Mouse (Mus musculus) brain, embryonic 14.5 days (tissue): ENCODE measurements at regions not wholly inside any gene's neighbourhood (a gene's known extent, or its start where the extent isn't known, plus 50 kb on each side); places are given as distances from the start of the nearest gene placed in this dataset.

Experiments used
- DNase-seq: peaks from one replicate; pipeline ENCODE4 v3.0.0-alpha.2; 2011; ENCODE audit warnings: low read depth
- CTCF ChIP-seq: fragments of 200-500 bp; IDR thresholded peaks from 2 replicates; pipeline ENCODE4 v1.5.1; 2012; ENCODE audit warnings: inconsistent platforms, mild to moderate bottlenecking, moderate library complexity, borderline replicate concordance; ENCODE audit not compliant: insufficient read depth, insufficient read length; ENCODE audit errors: extremely low read depth
- POLR2A ChIP-seq: fragments of 200-500 bp; IDR thresholded peaks from 2 replicates; pipeline ENCODE4 v1.6.1; 2012; ENCODE audit warnings: mild to moderate bottlenecking, inconsistent platforms, borderline replicate concordance; ENCODE audit not compliant: poor library complexity, insufficient read depth, insufficient read length, severe bottlenecking; ENCODE audit errors: extremely low read depth

- no peak for DNase-seq
- TF ChIP-seq POLR2A = no peak
- TF ChIP-seq CTCF = no peak
Measured at GRCm38 (mm10) chr6:140107628-140108027, 66.4 kb upstream of the Plcz1 start.

- TF ChIP-seq POLR2A (no peak), CTCF (no peak)
- no peak for DNase-seq
Measured at GRCm38 (mm10) chr6:140106141-140106540, 64.9 kb upstream of the Plcz1 start.

GRCm38 (mm10) chr6:140102043-140102442 lies 60.8 kb upstream of the Plcz1 start:
- TF ChIP-seq CTCF (no peak), POLR2A (no peak)
- no peak for DNase-seq

GRCm38 (mm10) chr6:140095416-140095815 lies 54.2 kb upstream of the Plcz1 start:
- no peak for TF ChIP-seq POLR2A
- TF ChIP-seq CTCF = no peak
- DNase-seq = no peak
